9 mouse cellular contexts compared by ENCODE assay signal in the genomic region with DNA sequence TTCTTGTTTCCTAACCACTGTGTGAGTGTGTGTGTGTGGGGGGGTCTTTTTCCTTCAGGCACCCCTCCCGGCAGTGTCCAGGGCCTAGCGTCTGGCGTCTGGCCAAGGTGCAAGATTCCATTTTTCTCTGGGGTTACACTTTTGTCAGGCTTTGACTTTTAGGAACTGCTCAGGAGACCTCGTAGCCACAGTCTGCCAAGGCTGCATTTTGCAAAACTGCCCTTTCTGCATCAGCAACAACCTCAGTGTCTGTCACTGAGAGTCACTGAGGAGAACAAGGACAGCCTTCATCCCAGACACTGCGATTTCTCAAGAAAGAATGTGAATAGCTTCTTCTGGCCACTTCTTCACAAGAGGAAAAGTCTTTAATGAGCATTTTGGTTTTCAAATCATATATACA. TPM values are rescaled to one million over a fixed set of nuclear protein-coding genes. Genes with fewer than 3 reads are reported as not detected.
A peak's percentile ranks its signal among the peaks of the same experiment; 100 is the strongest.
DNase-seq lines count a peak whose midpoint lies in the region; ATAC-seq and TF ChIP-seq lines count a peak whose summit lies in the region.
"Had no signal": no experiment of that assay in that cellular context is flagged by ENCODE, and none has a peak within 500 bp of the region (broad histone marks: within the 10 kb centered on the region; RNA-seq: fewer than 3 reads in every experiment).

No protein-coding gene starts in this region.

- H3K36me3 ChIP-seq in forebrain, embryonic 10.5 days (replicated peaks), result no peaks in the 10 kb centered on the region
- no peaks in the 10 kb centered on the region for H3K36me3 ChIP-seq in forebrain, embryonic 13.5 days (ENCODE audit: poor library complexity, severe bottlenecking)
- H3K36me3 ChIP-seq in liver, adult 2 months (ENCODE audit: control insufficient read depth, insufficient read depth, low read length), result no peaks in the 10 kb centered on the region
- no peaks in the 10 kb centered on the region for H3K36me3 ChIP-seq in liver, embryonic 12.5 days
- H3K36me3 ChIP-seq in hindbrain, embryonic 15.5 days, result no peaks in the 10 kb centered on the region
- H3K36me3 ChIP-seq in macrophage (ENCODE audit: inconsistent target), result no peaks in the 10 kb centered on the region

- no peak overlapping the region for H3K4me2 ChIP-seq in forebrain, embryonic 13.5 days
- H3K4me2 ChIP-seq in liver, embryonic 12.5 days, result no peak overlapping the region
- H3K4me2 ChIP-seq in hindbrain, embryonic 15.5 days, result no peak overlapping the region

- 73% methylated on average over 5 of the region's 5 CpGs for WGBS in forebrain, embryonic 10.5 days
- WGBS in forebrain, embryonic 13.5 days, result 68% methylated on average over 5 of the region's 5 CpGs
- 16% methylated on average over 5 of the region's 5 CpGs for WGBS in liver, adult 2 months
- 55% methylated on average over 5 of the region's 5 CpGs for WGBS in liver, embryonic 12.5 days (ENCODE audit: insufficient replicate concordance)
- WGBS in hindbrain, embryonic 15.5 days, result 67% methylated on average over 5 of the region's 5 CpGs
- WGBS in macrophage (ENCODE audit: missing documents), result 56% methylated on average over 5 of the region's 5 CpGs

- no peak for TF ChIP-seq CTCF in liver, adult 2 months (IDR thresholded peaks at IDR 0.05; ENCODE audit: low read depth, low read length)

- DNase-seq in forebrain, embryonic 10.5 days (ENCODE audit: extremely low spot score, low spot score), result no peak
- DNase-seq in liver, adult 2 months (ENCODE audit: extremely low read depth, low read depth, low spot score), result peak; percentile 56
- no peak for DNase-seq in spleen, postnatal 4 days (ENCODE audit: low spot score in 2 of 2)
- DNase-seq in ovary, adult 18-20 months (ENCODE audit: low spot score), result no peak
- DNase-seq: gastrocnemius, postnatal 10 days had no signal

- H3K9me3 ChIP-seq in forebrain, embryonic 10.5 days, result no peaks in the 10 kb centered on the region
- no peaks in the 10 kb centered on the region for H3K9me3 ChIP-seq in forebrain, embryonic 13.5 days (replicated peaks)
- H3K9me3 ChIP-seq in liver, embryonic 12.5 days (replicated peaks), result no peaks in the 10 kb centered on the region
- no peaks in the 10 kb centered on the region for H3K9me3 ChIP-seq in hindbrain, embryonic 15.5 days

- H3K4me1 ChIP-seq in forebrain, embryonic 10.5 days, result peaks cover 14% of the 10 kb centered on the region
- no peaks in the 10 kb centered on the region for H3K4me1 ChIP-seq in forebrain, embryonic 13.5 days
- peaks cover 30% of the 10 kb centered on the region for H3K4me1 ChIP-seq in liver, adult 2 months (ENCODE audit: control insufficient read depth, insufficient read depth, low read length)
- H3K4me1 ChIP-seq in liver, embryonic 12.5 days, result peaks cover 45% of the 10 kb centered on the region
- 0 out of 2 replicates have a peak, but pooled peaks cover 6% of the 10 kb centered on the region for H3K4me1 ChIP-seq in hindbrain, embryonic 15.5 days (replicated peaks)

- TF ChIP-seq POLR2A in liver, adult 2 months (IDR thresholded peaks at IDR 0.05; ENCODE audit: extremely low read depth, insufficient read depth, low read length), result no peak

- no peak for ATAC-seq in forebrain, embryonic 13.5 days
- ATAC-seq in liver, embryonic 12.5 days, result no peak
- ATAC-seq in hindbrain, embryonic 15.5 days (ENCODE audit: low FRiP score, low read depth), result no peak

- H3K79me2 ChIP-seq in liver, adult 2 months (ENCODE audit: control insufficient read depth, insufficient read depth, low read length), result no peaks in the 10 kb centered on the region
- no peaks in the 10 kb centered on the region for H3K79me2 ChIP-seq in macrophage (ENCODE audit: inconsistent target)

- H3K27ac ChIP-seq in forebrain, embryonic 10.5 days, result 0 out of 2 replicates have a peak overlapping the region, but pooled peaks have one; percentile 35
- H3K27ac ChIP-seq in forebrain, embryonic 13.5 days, result no peak overlapping the region
- H3K27ac ChIP-seq in liver, adult 2 months (replicated peaks; ENCODE audit: insufficient read depth, low read depth, low read length), result peak overlapping the region; percentile 52
- H3K27ac ChIP-seq in liver, embryonic 12.5 days, result no peak overlapping the region
- H3K27ac ChIP-seq in hindbrain, embryonic 15.5 days (replicated peaks), result 0 out of 2 replicates have a peak overlapping the region, but pooled peaks have one; percentile 5
- peak overlapping the region; percentile 89 for H3K27ac ChIP-seq in macrophage

- H3K27me3 ChIP-seq in forebrain, embryonic 10.5 days (ENCODE audit: poor library complexity, severe bottlenecking), result no peaks in the 10 kb centered on the region
- H3K27me3 ChIP-seq in forebrain, embryonic 13.5 days, result no peaks in the 10 kb centered on the region
- H3K27me3 ChIP-seq in liver, adult 2 months (ENCODE audit: control insufficient read depth, insufficient read depth, low read length), result no peaks in the 10 kb centered on the region
- H3K27me3 ChIP-seq in liver, embryonic 12.5 days (replicated peaks), result peaks cover 18% of the 10 kb centered on the region
- no peaks in the 10 kb centered on the region for H3K27me3 ChIP-seq in hindbrain, embryonic 15.5 days

- H3K4me3 ChIP-seq in forebrain, embryonic 10.5 days, result no peak overlapping the region
- H3K4me3 ChIP-seq in forebrain, embryonic 13.5 days, result no peak overlapping the region
- no peak overlapping the region for H3K4me3 ChIP-seq in liver, adult 2 months (ENCODE audit: insufficient read depth, low read depth, low read length)
- H3K4me3 ChIP-seq in liver, embryonic 12.5 days, result no peak overlapping the region
- H3K4me3 ChIP-seq in hindbrain, embryonic 15.5 days, result no peak overlapping the region
- H3K4me3 ChIP-seq in macrophage (ENCODE audit: inconsistent target), result no peak overlapping the region

- no peak overlapping the region for H3K9ac ChIP-seq in forebrain, embryonic 13.5 days
- H3K9ac ChIP-seq in liver, adult 2 months (ENCODE audit: low read depth, low read length), result peak overlapping the region; percentile 1; the same call in 1 of the 2 replicates
- no peak overlapping the region for H3K9ac ChIP-seq in liver, embryonic 12.5 days
- no peak overlapping the region for H3K9ac ChIP-seq in hindbrain, embryonic 15.5 days

RNA-seq across cellular contexts. Expression of gene Rock2, which starts 17.6 kb away (rescaled TPM):
- polyA plus RNA-seq in forebrain, embryonic 10.5 days (2016; fragmentation: Nextera tagmentation; extraction: Ambion mirVana), result 10.5 and 11.5 TPM in 2 replicates
- 12.5 and 13.5 TPM in 2 replicates for polyA plus RNA-seq in forebrain, embryonic 13.5 days (2015; fragmentation: Nextera tagmentation; extraction: Ambion mirVana)
- total RNA-seq in liver, adult 2 months (2014; rRNA removed), result 11.7 and 14.5 TPM in 2 replicates
- polyA plus RNA-seq in liver, adult 2 months (2012; rRNA removed), result 1.5 and 1.7 TPM in 2 replicates
- polyA plus RNA-seq in liver, embryonic 12.5 days (2016; fragmentation: Nextera tagmentation; extraction: Ambion mirVana), result 14.3 and 14.4 TPM in 2 replicates
- 13.7 and 15.1 TPM in 2 replicates for polyA plus RNA-seq in hindbrain, embryonic 15.5 days (2015; fragmentation: Nextera tagmentation; extraction: Ambion mirVana)
- 100 to 1,000 TPM in 25 of 26 experiments, 10 to 100 TPM in 1; 92.8 to 352 (median 152) TPM for total RNA-seq in macrophage (2018; cell fraction: chromatin; rRNA removed)
- 10 to 100 TPM; 16.5 to 38.9 (median 24.8) TPM for total RNA-seq in macrophage (2018; cell fraction: cytosol; rRNA removed)
- total RNA-seq in macrophage (2018; cell fraction: nucleus; rRNA removed), result 100 to 1,000 TPM in 10 of 26 experiments, 10 to 100 TPM in 16; 38.9 to 182 (median 91.6) TPM
- 17.7 to 23.8 TPM (median 18.8 TPM) in 3 replicates for polyA plus RNA-seq in macrophage (2018)

Comparison
In these comparisons a context has a peak if more than half of its experiments do, and no peak if none do; other contexts are left out.
1. H3K27ac ChIP-seq: peak in forebrain, embryonic 10.5 days (single experiment), liver, adult 2 months (single experiment), hindbrain, embryonic 15.5 days (single experiment) and macrophage (single experiment); none in forebrain, embryonic 13.5 days (single experiment) and liver, embryonic 12.5 days (single experiment).